In the genomic region with DNA sequence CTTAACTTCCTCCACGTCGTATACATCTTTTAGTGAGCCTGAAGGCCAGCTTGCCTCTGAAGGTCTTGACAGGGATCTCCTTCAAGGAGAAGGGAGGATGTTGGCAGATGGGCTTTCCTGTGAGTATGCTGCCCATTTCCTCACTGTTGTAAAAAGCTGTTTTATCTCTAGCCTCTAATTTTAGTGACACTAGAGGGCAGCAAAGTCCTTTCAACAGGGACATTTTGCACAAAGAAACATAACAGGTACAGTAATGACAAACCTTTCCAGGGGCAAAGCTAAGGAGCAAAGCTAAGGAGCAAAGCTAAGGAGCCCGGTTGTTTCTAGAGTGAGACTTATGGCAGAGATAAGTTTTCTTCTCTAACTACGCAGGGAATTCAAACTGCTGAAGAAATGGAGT, we compare ENCODE assay signal across 8 mouse cellular contexts. TPM values are rescaled to one million over a fixed set of nuclear protein-coding genes. Genes with fewer than 3 reads are reported as not detected.
A peak's percentile ranks its signal among the peaks of the same experiment; 100 is the strongest.
DNase-seq lines count a peak whose midpoint lies in the region; TF ChIP-seq lines count a peak whose summit lies in the region.

No protein-coding gene starts in this region.

- WGBS in liver, adult 2 months = 40% methylated on average over 4 of the region's 4 CpGs

- H3K9ac ChIP-seq in liver, adult 2 months (ENCODE audit: low read depth, low read length) = no peak overlapping the region

- no peaks in the 10 kb centered on the region for H3K79me2 ChIP-seq in liver, adult 2 months (ENCODE audit: control insufficient read depth, insufficient read depth, low read length)

- H3K4me1 ChIP-seq in liver, adult 2 months (ENCODE audit: control insufficient read depth, insufficient read depth, low read length) = no peaks in the 10 kb centered on the region

- H3K27ac ChIP-seq in liver, adult 2 months (replicated peaks; ENCODE audit: insufficient read depth, low read depth, low read length) = no peak overlapping the region

- peak; percentile 59 for TF ChIP-seq CTCF in liver, adult 2 months (IDR thresholded peaks at IDR 0.05; ENCODE audit: low read depth, low read length)

- DNase-seq in adrenal gland, postnatal 10 days = peak; percentile 10
- no peak for DNase-seq in adrenal gland, postnatal 36 days
- peak; percentile 40 for DNase-seq in liver, adult 2 months (ENCODE audit: extremely low read depth, low read depth, low spot score)
- DNase-seq in liver = no peak
- DNase-seq in c-Kit-positive CD71-positive TER-119-positive erythroid progenitor cells, embryonic 14.5 days (ENCODE audit: low spot score) = peak; percentile 5
- DNase-seq in left cerebral cortex, postnatal 14 days (ENCODE audit: low spot score in 2 of 2) = peak; percentile 62 to 67
- DNase-seq in urinary bladder, postnatal 36 days (ENCODE audit: low spot score in 2 of 2) = no peak
- DNase-seq in heart, postnatal 36 days = no peak

- intact Hi-C loops in left cerebral cortex, postnatal 14 days (cut with DNase I) = loop anchor here (5.0 kb wide), 1 partner anchor 1949 kb away; no protein-coding TSS in a partner anchor
- intact Hi-C loops in heart, postnatal 36 days (cut with DNase I) = loop anchor here (5.0 kb wide), 1 partner anchor 1949 kb away; no protein-coding TSS in a partner anchor

- no peaks in the 10 kb centered on the region for H3K27me3 ChIP-seq in liver, adult 2 months (ENCODE audit: control insufficient read depth, insufficient read depth, low read length)

- no peaks in the 10 kb centered on the region for H3K36me3 ChIP-seq in liver, adult 2 months (ENCODE audit: control insufficient read depth, insufficient read depth, low read length)

- TF ChIP-seq POLR2A in liver, adult 2 months (IDR thresholded peaks at IDR 0.05; ENCODE audit: extremely low read depth, insufficient read depth, low read length) = no peak

- no peak overlapping the region for H3K4me3 ChIP-seq in liver, adult 2 months (ENCODE audit: insufficient read depth, low read depth, low read length)

RNA-seq across cellular contexts. Expression of a gene that starts 59.0 kb away (rescaled TPM):
- total RNA-seq in adrenal gland, postnatal 10 days (2021) = 1 to 10 TPM; 1.8 to 2.6 TPM
- 1 to 10 TPM; 3.8 to 4.2 TPM for total RNA-seq in adrenal gland, postnatal 36 days (2021)
- 0.83 and 1.0 TPM in 2 replicates for total RNA-seq in liver, adult 2 months (2014; rRNA removed)
- 0.22 and 0.24 TPM in 2 replicates for polyA plus RNA-seq in liver, adult 2 months (2012; rRNA removed)
- total RNA-seq in left cerebral cortex, postnatal 14 days (2021) = 10 to 100 TPM in 1 of 2 experiments, 1 to 10 TPM in 1; 8.0 to 10.1 TPM
- total RNA-seq in heart, postnatal 36 days (2021) = 1 to 10 TPM; 1.1 to 1.3 TPM

Comparison
In these comparisons a context has a peak if more than half of its experiments do, and no peak if none do; other contexts are left out.
1. DNase-seq: peak in adrenal gland, postnatal 10 days (single experiment), liver, adult 2 months (single experiment), c-Kit-positive CD71-positive TER-119-positive erythroid progenitor cells, embryonic 14.5 days (single experiment) and left cerebral cortex, postnatal 14 days (2 of 2); none in adrenal gland, postnatal 36 days (0 of 2), liver (single experiment), urinary bladder, postnatal 36 days (0 of 2) and heart, postnatal 36 days (0 of 2).